Mouse (Mus musculus) effector memory CD4-positive, alpha-beta T cell, adult 7 months (primary cell): Measurements from ENCODE around the gene Zar1l. TPM values are rescaled to one million over a fixed set of nuclear protein-coding genes. Genes with fewer than 3 reads are reported as not detected.

Experiments used
- polyA plus RNA-seq: library from polyadenylated mRNA; unstranded; fragments of 100-300 nt; shearing (Covaris generic); gene quantifications from one replicate; pipeline ENCODE4 v1.2.1, GENCODE M21; 2017

Gene Zar1l
- polyA plus RNA-seq = not detected

DNA sequence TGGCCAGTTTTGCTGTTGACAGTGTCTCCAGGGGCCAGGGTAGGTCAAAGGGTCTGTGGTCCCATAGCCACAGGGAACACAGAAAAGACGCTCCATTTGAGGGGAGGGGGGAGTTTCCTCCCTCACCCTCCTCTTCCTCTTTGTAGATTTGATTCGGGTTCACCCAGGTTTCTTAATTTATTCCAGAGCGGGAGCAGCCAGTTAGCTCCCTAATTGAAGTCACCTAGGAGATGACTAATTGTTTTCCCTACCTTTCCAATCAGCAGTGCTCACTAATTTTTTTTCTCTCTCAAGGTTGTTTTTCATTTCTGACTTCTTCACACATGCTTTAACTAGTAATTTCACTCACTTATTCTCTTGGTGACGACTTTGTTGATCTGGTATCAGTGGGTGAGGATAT is at the start of gene Zar1l:
Zar1l (minus strand) TSS at position 101 of the 400 bp plus-strand sequence.

DNA sequence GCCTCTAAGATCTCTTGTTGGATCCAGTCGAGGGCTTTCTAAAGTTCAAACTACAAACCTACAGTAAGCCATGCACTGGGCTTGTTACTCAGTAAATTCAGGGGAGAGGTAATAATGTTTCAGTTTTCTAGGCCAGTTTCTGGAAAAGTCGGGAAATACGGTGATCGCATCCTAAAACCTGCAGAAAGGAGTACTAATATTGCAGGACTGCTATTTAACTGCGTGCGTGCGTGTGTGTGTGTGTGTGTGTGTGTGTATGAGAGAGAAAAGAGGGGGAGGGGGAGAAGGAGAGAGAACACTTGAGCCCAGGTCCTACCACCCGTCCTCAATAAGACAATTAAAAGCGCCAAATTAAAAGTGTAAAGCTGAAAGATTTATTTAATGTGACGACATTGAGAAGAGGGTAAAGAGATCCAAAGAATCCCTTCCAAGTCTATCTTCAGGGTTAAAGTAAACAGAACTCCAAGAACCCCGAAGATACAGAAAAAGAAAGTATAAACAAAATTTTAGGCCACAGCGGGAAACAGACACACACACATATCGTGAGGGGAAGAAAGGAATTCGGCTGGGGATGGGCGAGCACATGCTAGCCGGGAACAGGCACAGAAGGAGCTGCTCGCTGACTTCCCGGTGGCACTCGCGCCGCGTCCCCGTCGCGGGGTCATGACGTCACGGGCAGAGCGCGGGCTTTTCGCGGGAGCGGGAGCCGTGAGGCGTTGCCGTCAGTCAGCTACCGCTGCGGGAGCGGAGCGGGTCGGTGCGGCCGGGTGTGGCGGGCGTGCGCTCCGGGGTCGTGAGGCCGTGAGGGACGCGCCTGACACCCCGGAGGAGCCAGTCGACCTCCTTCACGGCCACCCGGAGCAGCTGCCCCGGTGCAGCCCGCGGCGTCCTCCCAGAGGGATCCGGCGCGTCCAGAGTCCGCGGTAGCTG is 4.2 kb upstream of the Zar1l start, which contains the start of gene Brca2:
Brca2 (plus strand) TSS at position 694 of the 930 bp plus-strand sequence.

Other genes starting within 250 kb of the Zar1l start
- 4.5 TPM for gene Brca2, start 4.5 kb upstream of the Zar1l start, polyA plus RNA-seq
- gene N4bp2l1, start 79.0 kb upstream of the Zar1l start, polyA plus RNA-seq = 123 TPM
- gene N4bp2l2, start 148.0 kb upstream of the Zar1l start, polyA plus RNA-seq = 129 TPM
- 20.5 TPM for gene Pds5b, start 155.6 kb upstream of the Zar1l start, polyA plus RNA-seq